Mouse (Mus musculus) limb, embryonic 10.5 days (tissue): Measurements from ENCODE around the gene Heatr6. TPM values are rescaled to one million over a fixed set of nuclear protein-coding genes. Genes with fewer than 3 reads are reported as not detected.

Experiments
- DNase-seq: peaks from one replicate; pipeline ENCODE4 v3.0.0-alpha.2; 2017; ENCODE audit warnings: low spot score
- H3K27ac ChIP-seq: fragments of 300-500 bp; sonication (generic); 2 replicates; pipeline ENCODE4 v1.5.1; 2016; ENCODE audit warnings: mild to moderate bottlenecking
- H3K27me3 ChIP-seq: fragments of 300-500 bp; sonication (generic); 2 replicates; pipeline ENCODE4 v1.6.1; 2016; ENCODE audit warnings: low read depth, mild to moderate bottlenecking; ENCODE audit not compliant: poor library complexity, severe bottlenecking
- H3K36me3 ChIP-seq: fragments of 300-500 bp; sonication (generic); 2 replicates; pipeline ENCODE4 v1.6.1; 2016; ENCODE audit warnings: mild to moderate bottlenecking, moderate library complexity
- H3K4me1 ChIP-seq: fragments of 300-500 bp; sonication (generic); 2 replicates; pipeline ENCODE4 v1.6.1; 2016
- H3K4me3 ChIP-seq: fragments of 300-500 bp; sonication (generic); 2 replicates; pipeline ENCODE4 v1.5.1; 2016; ENCODE audit warnings: mild to moderate bottlenecking, moderate library complexity
- H3K9me3 ChIP-seq: fragments of 300-500 bp; sonication (generic); replicated peaks from 2 replicates; pipeline ENCODE4 v1.6.1; 2016; ENCODE audit warnings: mild to moderate bottlenecking
- WGBS: fragments of 180-500 bp; shearing (Covaris S2); methylation state at CpG from one replicate; pipeline ENCODE4 v1.1.7; 2016; 5-methylcytosine and 5-hydroxymethylcytosine counted together
- polyA plus RNA-seq: library from polyadenylated mRNA; unstranded; fragments of >200 nt; fragmentation: Nextera tagmentation; extraction: Ambion mirVana; gene quantifications from 2 replicates; pipeline ENCODE4 v1.2.1, GENCODE M21; 2016

The Heatr6 gene
- polyA plus RNA-seq, 1 experiment from 2014 or later: 30.4 TPM

GRCm38 (mm10) chr11:83793264-83793663 is 39.8 kb downstream of the Heatr6 start:
- Histone ChIP-seq H3K4me3 (no peak overlapping the region), H3K27me3 (no peaks in the 10 kb centered on the region), H3K9me3 (no peaks in the 10 kb centered on the region), H3K36me3 (no peaks in the 10 kb centered on the region), H3K27ac (no peak overlapping the region), H3K4me1 (no peaks in the 10 kb centered on the region)
- no peak for DNase-seq
- 93% methylated on average over 14 of the region's 14 CpGs for WGBS

- Histone ChIP-seq H3K27me3 (no peaks in the 10 kb centered on the region), H3K36me3 (no peaks in the 10 kb centered on the region), H3K9me3 (no peaks in the 10 kb centered on the region), H3K4me1 (no peaks in the 10 kb centered on the region), H3K27ac (no peak overlapping the region), H3K4me3 (no peak overlapping the region)
- WGBS: 84% methylated on average over 6 of the region's 6 CpGs
- no peak for DNase-seq
Measured at GRCm38 (mm10) chr11:83796112-83796511, 42.6 kb downstream of the Heatr6 start.

GRCm38 (mm10) chr11:83796980-83797608 is 43.6 kb downstream of the Heatr6 start:
- no peaks in the 10 kb centered on the region for H3K27me3 ChIP-seq
- H3K4me1 ChIP-seq: no peaks in the 10 kb centered on the region
- DNase-seq: no peak
- H3K27ac ChIP-seq: no peak overlapping the region
- H3K9me3 ChIP-seq: no peaks in the 10 kb centered on the region
- H3K36me3 ChIP-seq: no peaks in the 10 kb centered on the region
- H3K4me3 ChIP-seq: no peak overlapping the region
- 79% methylated on average over 10 of the region's 10 CpGs for WGBS

- no peak overlapping the region for H3K27ac ChIP-seq
- 82% methylated on average over 12 of the region's 12 CpGs for WGBS
Measured at GRCm38 (mm10) chr11:83799871-83800430, 46.5 kb downstream of the Heatr6 start.

GRCm38 (mm10) chr11:83802166-83802565 is 48.7 kb downstream of the Heatr6 start:
- Histone ChIP-seq H3K9me3 (no peaks in the 10 kb centered on the region), H3K27ac (no peak overlapping the region), H3K4me1 (no peaks in the 10 kb centered on the region), H3K27me3 (no peaks in the 10 kb centered on the region), H3K4me3 (no peak overlapping the region), H3K36me3 (no peaks in the 10 kb centered on the region)
- no peak for DNase-seq
- 68% methylated on average over 8 of the region's 8 CpGs for WGBS

More at GRCm38 (mm10) chr11:83799871-83800430, 46.5 kb downstream of the Heatr6 start:
- Histone ChIP-seq H3K4me3 (no peak overlapping the region), H3K4me1 (no peaks in the 10 kb centered on the region), H3K36me3 (no peaks in the 10 kb centered on the region), H3K9me3 (no peaks in the 10 kb centered on the region), H3K27me3 (no peaks in the 10 kb centered on the region)
- no peak for DNase-seq

GRCm38 (mm10) chr11:83802581-83802980 is 49.1 kb downstream of the Heatr6 start:
- Histone ChIP-seq H3K4me3 (no peak overlapping the region), H3K36me3 (no peaks in the 10 kb centered on the region), H3K4me1 (no peaks in the 10 kb centered on the region), H3K27me3 (no peaks in the 10 kb centered on the region), H3K9me3 (no peaks in the 10 kb centered on the region), H3K27ac (no peak overlapping the region)
- no peak for DNase-seq
- 95% methylated on average over 4 of the region's 4 CpGs for WGBS

GRCm38 (mm10) chr11:83810441-83810840 is 56.9 kb downstream of the Heatr6 start:
- no peak overlapping the region for H3K4me3 ChIP-seq
- DNase-seq: no peak
- H3K27me3 ChIP-seq: no peaks in the 10 kb centered on the region
- no peaks in the 10 kb centered on the region for H3K36me3 ChIP-seq
- no peaks in the 10 kb centered on the region for H3K9me3 ChIP-seq
- 94% methylated on average over 8 of the region's 8 CpGs for WGBS
- H3K27ac ChIP-seq: no peak overlapping the region
- H3K4me1 ChIP-seq: no peaks in the 10 kb centered on the region

- WGBS: 85% methylated on average over 5 of the region's 5 CpGs
- DNase-seq: no peak
- no peak overlapping the region for H3K4me3 ChIP-seq
- H3K9me3 ChIP-seq: no peaks in the 10 kb centered on the region
- peaks cover 5% of the 10 kb centered on the region for H3K4me1 ChIP-seq
- no peak overlapping the region for H3K27ac ChIP-seq
- H3K27me3 ChIP-seq: no peaks in the 10 kb centered on the region
- no peaks in the 10 kb centered on the region for H3K36me3 ChIP-seq
Measured at GRCm38 (mm10) chr11:83815191-83815590, 61.7 kb downstream of the Heatr6 start.

GRCm38 (mm10) chr11:83815628-83816027 is 62.1 kb downstream of the Heatr6 start:
- DNase-seq: peak; percentile 75
- Histone ChIP-seq H3K36me3 (no peaks in the 10 kb centered on the region), H3K27ac (no peak overlapping the region), H3K27me3 (no peaks in the 10 kb centered on the region), H3K4me1 (peaks cover 8% of the 10 kb centered on the region), H3K9me3 (no peaks in the 10 kb centered on the region), H3K4me3 (no peak overlapping the region)
- 12% methylated on average over 9 of the region's 9 CpGs for WGBS

- H3K4me3 ChIP-seq: no peak overlapping the region
- H3K9me3 ChIP-seq: no peaks in the 10 kb centered on the region
- no peaks in the 10 kb centered on the region for H3K27me3 ChIP-seq
- H3K36me3 ChIP-seq: no peaks in the 10 kb centered on the region
- H3K4me1 ChIP-seq: peaks cover 8% of the 10 kb centered on the region
- no peak overlapping the region for H3K27ac ChIP-seq
- no peak for DNase-seq
- WGBS: 85% methylated on average over 6 of the region's 6 CpGs
Measured at GRCm38 (mm10) chr11:83817048-83817447, 63.6 kb downstream of the Heatr6 start.

GRCm38 (mm10) chr11:83817994-83818393 is 64.5 kb downstream of the Heatr6 start:
- Histone ChIP-seq H3K27ac (no peak overlapping the region), H3K36me3 (no peaks in the 10 kb centered on the region), H3K27me3 (no peaks in the 10 kb centered on the region), H3K9me3 (no peaks in the 10 kb centered on the region), H3K4me3 (no peak overlapping the region), H3K4me1 (peaks cover 8% of the 10 kb centered on the region)
- WGBS: 83% methylated on average over 4 of the region's 4 CpGs
- no peak for DNase-seq

- 64% methylated on average over 9 of the region's 9 CpGs for WGBS
- H3K27me3 ChIP-seq: no peaks in the 10 kb centered on the region
- no peak for DNase-seq
- no peak overlapping the region for H3K27ac ChIP-seq
- no peaks in the 10 kb centered on the region for H3K36me3 ChIP-seq
- peaks cover 8% of the 10 kb centered on the region for H3K4me1 ChIP-seq
- H3K9me3 ChIP-seq: no peaks in the 10 kb centered on the region
- no peak overlapping the region for H3K4me3 ChIP-seq
Measured at GRCm38 (mm10) chr11:83818591-83819127, 65.2 kb downstream of the Heatr6 start.

- H3K36me3 ChIP-seq: no peaks in the 10 kb centered on the region
- no peaks in the 10 kb centered on the region for H3K27me3 ChIP-seq
- peaks cover 8% of the 10 kb centered on the region for H3K4me1 ChIP-seq
- DNase-seq: no peak
- H3K27ac ChIP-seq: 0 out of 2 replicates have a peak overlapping the region, but pooled peaks have one; percentile 20
- 44% methylated on average over 10 of the region's 10 CpGs for WGBS
- no peak overlapping the region for H3K4me3 ChIP-seq
- H3K9me3 ChIP-seq: no peaks in the 10 kb centered on the region
Measured at GRCm38 (mm10) chr11:83819806-83820483, 66.4 kb downstream of the Heatr6 start.
